Mouse (Mus musculus): Measurements from ENCODE around the gene Stard7. TPM values are rescaled to one million over a fixed set of nuclear protein-coding genes. Genes with fewer than 3 reads are reported as not detected.
"Not testable (repeated sequence)": the region's sequence is repeated elsewhere in the genome, so short reads cannot be mapped to it uniquely, and the experiment has no call there.

Gene Stard7
- total RNA-seq, 2 experiments from 2014 or later: 86.8 to 98.4 TPM

DNA sequence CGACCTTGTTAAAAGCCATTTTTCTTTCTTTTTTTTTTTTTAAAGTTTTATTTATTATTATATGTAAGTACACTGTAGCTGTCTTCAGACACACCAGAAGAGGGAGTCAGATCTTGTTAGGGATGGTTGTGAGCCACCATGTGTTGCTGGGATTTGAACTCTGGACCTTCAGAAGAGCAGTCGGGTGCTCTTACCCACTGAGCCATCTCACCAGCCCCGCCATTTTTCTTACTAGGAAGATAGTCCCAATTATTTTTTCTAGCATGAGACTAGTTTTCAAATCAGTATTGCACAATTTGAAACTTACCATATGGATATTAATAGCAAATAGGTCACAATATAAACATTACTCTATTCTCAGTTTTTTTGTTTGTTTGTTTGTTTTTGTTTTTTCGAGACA is 2.0 kb downstream of the Stard7 start:
- intact Hi-C loops (cut with DNase I; ENCODE audit: low total_unique reads); DNase-seq: not testable (repeated sequence)

DNA sequence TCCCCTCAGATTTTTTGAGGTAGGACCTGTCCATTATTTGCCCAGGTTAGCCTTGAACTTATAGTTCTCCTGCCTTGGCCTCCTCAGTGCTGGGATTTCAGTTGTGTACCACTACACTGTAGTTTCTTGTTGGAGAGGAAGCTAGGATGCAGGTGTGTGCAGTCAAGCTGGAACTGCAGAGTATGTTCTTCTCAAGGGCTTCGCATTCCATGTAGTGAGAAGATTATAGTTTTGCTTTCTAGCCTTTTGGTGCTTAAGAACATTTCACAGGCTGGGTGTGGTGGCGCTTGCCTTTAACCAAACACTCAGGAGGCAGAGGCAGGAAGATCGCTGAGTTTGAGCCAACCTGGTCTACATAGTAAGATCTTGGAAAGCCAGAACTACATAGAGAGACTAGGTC is 2.8 kb downstream of the Stard7 start:
- no peak for DNase-seq
- intact Hi-C loops (cut with DNase I; ENCODE audit: low total_unique reads): no loop called here

DNA sequence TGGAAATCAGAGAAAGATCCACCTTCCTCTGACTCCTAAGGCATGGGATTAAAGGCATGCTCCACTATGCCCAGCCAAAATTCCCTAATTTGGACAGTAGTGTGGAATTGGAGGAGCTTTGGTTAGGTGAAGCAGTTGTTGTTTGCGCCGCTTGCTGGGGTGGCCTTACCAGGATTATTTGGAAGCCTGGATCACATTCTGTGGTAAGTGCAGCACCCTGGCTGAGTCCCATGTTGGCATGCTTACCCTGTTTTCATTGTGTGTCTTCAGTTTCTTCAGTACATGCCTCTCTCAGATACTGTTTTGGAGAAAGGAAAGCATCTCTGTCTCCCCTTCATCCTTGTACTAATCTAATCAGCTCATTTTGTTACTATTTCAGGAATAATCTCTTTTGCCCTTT is 4.6 kb downstream of the Stard7 start:
- DNase-seq: peak; percentile 44
- intact Hi-C loops (cut with DNase I; ENCODE audit: low total_unique reads): no loop called here

DNA sequence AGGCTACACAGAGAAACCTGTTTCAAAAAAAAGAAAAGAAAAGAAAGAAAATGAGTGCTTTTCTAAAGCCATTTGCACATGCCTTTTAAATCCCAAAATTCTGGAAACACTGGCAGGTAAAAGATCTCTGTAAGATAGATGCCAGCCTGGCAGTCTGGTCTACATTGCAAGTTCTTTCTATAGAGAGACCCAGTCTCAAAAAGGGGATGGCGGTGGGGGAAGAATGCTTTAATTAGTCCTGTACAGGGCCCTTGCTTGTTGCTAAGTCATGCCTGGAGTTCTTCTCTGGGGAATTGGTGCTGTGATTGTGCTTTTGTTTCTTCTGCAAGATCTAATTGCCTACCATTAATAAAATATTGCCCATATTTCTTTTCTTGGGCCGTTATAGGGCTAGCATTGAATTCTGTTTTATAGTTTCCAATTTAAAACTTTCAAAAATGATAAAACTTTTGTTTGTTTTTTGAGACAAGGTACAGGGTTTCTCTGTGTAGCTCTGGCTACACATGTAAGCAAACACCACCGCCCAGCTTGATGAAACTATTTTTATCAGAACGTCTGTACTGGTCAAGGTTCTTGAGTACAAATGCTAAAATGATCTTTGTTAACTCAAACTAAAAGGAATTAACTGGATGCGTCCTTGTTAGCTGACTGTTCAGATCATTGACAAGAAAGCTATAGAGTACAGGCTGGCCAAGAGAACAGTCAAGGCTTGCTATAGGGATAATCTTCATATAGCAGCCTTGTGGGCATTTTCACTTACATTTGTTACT is 5.7 kb downstream of the Stard7 start:
- DNase-seq: no peak
- intact Hi-C loops (cut with DNase I; ENCODE audit: low total_unique reads): no loop called here

DNA sequence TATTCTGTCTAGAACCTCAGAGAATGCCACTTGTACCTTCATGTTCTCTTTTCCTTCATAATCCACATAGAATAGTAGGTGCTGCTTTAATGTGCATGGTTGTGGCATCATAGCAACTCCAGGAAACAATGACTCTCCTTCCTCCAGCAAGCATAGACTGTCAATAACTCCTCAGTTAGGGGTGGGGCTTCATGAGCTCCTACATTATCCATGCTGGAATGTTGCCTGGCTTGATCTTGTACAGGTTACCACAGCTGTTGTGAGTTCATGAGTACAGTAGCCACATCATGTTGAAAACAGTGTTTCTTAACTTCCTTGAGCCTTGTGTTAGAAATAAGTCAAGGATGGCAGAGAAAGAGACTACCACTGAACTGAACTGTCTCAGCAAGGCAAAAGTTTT is 8.1 kb downstream of the Stard7 start:
- intact Hi-C loops (cut with DNase I; ENCODE audit: low total_unique reads): no loop called here
- no peak for DNase-seq

DNA sequence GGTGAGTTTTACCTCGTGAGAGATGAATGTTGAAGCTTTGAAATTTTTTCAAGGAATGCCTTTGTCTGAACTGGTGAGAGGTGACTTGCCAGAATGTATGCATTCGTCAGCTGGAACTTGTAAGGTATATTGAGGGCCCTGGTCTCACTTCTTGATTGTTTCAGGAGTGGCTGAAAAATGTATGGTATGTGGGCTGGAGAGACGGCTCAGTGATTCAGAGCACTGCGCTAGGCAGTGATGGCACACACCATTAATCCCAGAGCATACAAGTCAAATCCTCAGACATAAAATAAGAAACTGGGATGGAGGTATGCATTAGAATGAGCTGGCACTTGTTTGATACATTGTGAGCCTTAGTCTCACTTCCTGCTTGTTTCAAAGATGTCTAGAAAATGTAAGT is 22.2 kb downstream of the Stard7 start:
- intact Hi-C loops (cut with DNase I; ENCODE audit: low total_unique reads): no loop called here
- DNase-seq: no peak

DNA sequence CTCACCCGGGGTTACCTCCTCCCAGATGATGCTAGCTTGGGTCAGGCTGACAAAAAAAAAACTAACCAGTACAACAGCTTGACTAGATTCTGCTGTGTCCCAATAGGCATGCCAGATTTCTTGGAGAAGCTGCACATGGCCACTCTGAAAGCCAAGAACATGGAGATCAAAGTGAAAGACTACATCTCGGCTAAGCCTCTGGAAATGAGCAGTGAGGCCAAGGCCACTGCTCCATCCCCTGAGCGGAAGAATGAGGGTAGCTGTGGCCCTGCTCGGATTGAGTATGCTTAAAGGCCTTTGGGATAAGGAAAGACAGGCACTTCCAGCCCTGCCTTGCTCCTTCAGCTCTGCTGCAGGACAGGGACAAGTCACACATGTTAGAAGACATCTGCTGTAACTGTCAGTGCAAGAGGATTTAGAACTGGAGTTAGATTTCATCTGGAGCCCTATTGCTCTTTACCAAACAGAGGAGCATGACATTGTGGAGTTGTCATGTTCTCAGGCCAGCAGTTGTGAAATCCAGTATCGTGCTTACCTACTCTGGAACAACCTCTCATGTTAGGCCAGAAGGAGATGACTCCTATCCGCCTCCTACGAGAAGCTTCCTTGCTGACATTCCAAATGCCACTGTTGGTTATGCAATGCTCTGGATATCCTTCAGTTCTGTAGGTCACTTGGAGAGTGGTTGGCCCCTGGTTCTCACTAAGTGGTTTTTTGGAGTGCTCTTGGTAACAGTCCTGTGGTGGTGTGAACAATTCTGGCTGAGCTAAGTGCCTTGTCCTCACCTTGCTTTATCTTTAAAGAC is 27.2 kb downstream of the Stard7 start:
- intact Hi-C loops (cut with DNase I; ENCODE audit: low total_unique reads): no loop called here
- DNase-seq: no peak

DNA sequence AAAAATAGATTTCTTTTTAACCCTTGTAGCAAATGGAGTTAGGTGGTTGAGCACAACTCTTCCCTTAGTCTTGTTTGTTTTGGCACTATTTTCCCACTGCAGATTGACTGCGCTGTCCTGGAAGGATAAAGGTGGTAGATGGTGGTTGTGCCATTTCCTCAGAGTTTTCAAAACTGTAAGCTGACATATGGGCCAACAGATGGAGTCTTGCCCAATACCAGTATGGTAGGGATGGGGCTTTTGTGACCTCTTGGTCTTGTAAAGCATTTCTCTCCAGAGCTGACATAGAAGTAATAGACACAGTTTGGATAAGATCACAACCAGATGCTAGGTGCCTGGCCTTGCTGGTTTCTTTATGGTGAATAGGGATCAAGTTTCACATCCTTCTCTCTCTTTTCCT is 28.0 kb downstream of the Stard7 start:
- DNase-seq: no peak
- intact Hi-C loops (cut with DNase I; ENCODE audit: low total_unique reads): no loop called here

DNA sequence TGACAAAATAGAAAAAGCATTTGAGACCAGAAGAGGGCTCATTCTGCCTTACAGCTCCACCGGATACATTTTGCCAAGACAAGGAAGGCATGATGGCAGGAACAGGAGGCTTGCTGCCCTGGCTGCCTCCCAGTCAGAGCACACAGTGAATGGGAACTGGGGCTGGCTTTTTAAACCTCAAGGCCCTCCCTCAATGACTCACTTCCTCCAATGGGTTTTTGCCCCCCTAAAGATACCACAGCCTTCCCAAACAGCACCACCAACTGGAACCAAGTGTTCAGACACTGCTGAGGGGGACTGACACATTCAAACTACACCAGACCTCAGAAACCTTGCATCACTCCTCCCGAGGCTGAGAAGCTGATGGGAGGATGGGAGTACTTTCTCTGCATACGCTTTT is 30.7 kb downstream of the Stard7 start:
- no peak for DNase-seq
- intact Hi-C loops (cut with DNase I; ENCODE audit: low total_unique reads): no loop called here

DNA sequence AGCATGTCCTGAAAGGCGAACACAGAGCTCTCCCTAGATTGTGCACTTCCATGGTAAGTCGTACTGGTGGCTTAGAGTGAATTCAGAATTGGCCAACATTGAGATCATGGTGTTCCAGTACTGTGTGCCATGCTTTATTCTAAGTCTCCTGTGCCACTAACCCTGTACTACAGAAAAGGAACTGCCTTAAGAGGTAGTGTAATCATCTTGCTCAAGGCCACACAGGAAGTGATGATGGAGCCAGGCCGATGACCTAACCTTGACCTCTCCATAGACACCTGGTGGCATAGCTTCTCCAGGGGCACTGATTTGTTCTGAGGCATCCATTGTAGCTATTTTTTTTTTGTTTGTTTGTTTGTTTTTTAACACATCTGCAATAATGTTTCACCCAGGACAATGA is 31.9 kb downstream of the Stard7 start:
- intact Hi-C loops (cut with DNase I; ENCODE audit: low total_unique reads): no loop called here
- DNase-seq: no peak

DNA sequence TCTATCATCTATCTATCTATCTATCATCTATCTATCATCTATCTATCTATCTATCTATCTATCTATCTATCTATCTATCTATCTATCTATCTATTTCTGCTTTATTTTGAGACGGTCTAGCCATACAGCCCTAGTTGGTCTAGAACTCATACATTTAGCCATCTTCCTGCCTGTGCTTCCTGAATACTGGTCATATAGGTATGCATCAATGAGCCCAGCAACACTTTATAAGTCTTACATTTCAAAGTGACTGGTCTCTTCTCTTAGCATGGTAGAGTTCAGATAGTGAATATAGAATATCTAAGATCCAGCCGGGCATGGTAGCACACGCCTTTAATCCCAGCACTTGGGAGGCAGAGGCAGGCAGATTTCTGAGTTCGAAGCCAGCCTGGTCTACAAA is 34.2 kb downstream of the Stard7 start:
- intact Hi-C loops (cut with DNase I; ENCODE audit: low total_unique reads): not testable (repeated sequence)

DNA sequence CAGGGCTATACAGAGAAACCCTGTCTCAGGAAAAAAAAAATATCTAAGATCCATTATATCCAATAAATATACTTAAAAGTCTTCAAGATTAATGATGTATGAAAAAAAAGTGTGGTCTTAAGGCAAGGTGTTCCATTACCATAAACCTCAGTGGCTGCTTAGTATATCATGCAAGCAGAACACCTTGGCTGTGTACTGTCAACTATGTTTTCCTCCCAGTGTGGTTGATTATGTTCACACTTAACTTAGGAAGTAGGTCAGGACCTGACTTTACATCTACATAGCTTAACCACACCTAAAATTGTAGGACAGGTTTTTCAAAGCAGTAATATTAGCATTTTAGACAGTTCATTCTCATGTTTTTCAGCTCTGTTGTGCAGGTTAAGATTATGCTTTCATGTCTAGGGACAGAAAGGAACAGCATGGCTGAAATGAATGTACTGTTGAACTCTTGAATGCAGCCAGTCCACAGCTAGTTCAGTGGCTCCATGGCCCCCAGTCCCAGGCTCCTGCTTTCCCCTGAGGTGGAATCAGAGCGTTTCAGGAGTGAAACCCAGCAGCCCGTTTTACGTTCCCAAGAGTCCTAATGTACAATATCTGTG is 34.7 kb downstream of the Stard7 start:
- intact Hi-C loops (cut with DNase I; ENCODE audit: low total_unique reads): loop anchor here (5.0 kb wide), 1 partner anchor 38 kb away; no protein-coding TSS in a partner anchor
- DNase-seq: no peak

More for the DNA sequence above, 34.2 kb downstream of the Stard7 start:
- DNase-seq: not testable (repeated sequence)

DNA sequence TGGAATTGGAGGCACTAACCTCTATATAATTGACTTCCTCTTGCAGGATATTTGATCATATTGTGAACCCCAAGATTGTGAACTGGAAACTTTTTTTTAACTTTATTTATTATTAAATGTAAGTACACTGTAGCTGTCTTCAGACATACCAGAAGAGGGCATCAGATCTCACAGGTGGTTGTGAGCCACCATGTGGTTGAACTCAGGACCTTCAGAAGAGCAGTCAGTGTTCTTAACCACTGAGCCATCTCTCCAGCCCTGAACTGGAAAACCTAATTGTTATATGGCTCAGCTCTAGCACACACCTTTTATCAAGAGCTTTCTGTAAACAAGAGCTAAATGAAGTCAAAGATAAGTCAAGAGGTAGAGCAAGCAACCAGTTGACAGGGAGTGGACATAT is 36.1 kb downstream of the Stard7 start:
- intact Hi-C loops (cut with DNase I; ENCODE audit: low total_unique reads): loop anchor here (5.0 kb wide), 1 partner anchor 36 kb away; no protein-coding TSS in a partner anchor
- DNase-seq: no peak

DNA sequence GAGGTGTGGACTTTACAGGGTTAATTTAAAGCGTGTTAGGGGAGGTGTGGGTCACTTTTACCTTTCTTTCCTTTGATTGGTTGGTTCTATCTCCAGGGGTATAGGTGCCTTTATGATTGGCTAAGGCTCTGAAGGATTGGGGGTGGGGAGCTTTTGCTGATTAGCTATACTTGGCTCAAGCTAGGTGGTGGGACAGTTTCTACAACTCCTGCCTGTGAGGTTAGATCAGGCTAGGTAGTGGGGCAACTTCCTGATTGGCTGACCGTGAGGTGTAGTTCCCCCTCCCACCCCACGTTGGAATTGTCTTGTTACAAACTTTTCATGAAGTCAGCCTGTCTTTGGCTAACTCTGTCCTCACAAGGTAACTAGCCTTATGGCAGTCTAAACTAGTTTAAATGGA is 37.2 kb downstream of the Stard7 start:
- no peak for DNase-seq
- intact Hi-C loops (cut with DNase I; ENCODE audit: low total_unique reads): loop anchor here (5.0 kb wide), 1 partner anchor 35 kb away; no protein-coding TSS in a partner anchor

DNA sequence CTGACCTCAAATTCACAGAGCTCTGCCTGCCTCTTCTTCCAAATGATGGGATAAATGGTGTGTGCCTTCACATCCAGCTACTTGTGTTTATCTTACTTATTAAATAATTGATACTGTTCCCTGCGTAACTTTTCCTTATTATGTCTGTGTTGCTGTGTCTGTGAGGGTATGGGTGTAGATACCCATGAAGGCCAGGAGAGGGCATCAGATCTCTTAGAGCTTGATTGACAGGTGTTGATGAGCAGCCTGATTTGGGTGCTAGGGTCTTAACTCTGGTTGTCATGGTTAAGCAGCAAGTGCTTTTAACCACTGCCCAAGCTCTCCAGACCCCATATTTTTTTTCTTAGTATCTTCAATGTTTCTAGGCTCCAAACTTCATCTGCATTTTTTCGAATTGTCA is 38.6 kb downstream of the Stard7 start:
- no peak for DNase-seq
- intact Hi-C loops (cut with DNase I; ENCODE audit: low total_unique reads): loop anchor here (5.0 kb wide), 1 partner anchor 34 kb away; no protein-coding TSS in a partner anchor

DNA sequence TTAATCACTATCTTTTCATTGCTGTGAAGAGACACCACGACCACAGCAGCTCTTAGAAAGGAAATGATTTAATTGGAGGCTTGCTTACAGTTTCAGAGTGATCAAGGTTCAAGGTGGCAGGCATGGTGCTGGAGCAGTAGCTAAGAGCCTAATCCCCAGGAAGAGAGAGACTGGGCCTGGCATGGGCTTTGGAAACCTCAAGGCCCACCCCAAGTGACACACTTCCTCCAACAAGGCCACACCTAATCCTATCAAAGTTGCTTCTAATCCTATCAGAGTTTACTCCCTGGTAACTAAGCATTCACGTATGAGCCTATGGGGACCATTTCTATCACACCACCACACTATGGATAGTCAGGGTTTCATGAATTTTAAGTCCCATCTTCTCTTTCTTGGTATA is 40.2 kb downstream of the Stard7 start:
- intact Hi-C loops (cut with DNase I; ENCODE audit: low total_unique reads): no loop called here
- DNase-seq: no peak

DNA sequence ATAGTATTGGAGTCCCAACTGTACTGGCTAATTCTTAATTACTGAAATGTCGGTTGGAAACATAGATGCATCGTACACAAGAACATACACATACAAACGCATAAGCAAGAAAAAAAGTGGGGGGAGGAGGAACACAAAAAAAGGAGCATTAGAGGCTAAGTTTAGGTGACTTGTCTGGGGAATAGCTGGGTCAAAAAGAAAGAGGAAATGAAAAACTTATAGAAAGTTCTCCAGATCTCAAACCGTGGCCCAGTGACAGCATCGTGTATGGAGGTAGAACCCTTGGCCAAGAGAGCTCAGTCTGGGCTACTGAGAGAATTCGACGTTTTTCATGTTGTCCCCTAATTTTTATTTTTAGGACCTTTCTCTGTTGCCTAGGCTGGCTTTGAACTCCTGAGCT is 40.7 kb downstream of the Stard7 start:
- DNase-seq: no peak
- intact Hi-C loops (cut with DNase I; ENCODE audit: low total_unique reads): no loop called here

DNA sequence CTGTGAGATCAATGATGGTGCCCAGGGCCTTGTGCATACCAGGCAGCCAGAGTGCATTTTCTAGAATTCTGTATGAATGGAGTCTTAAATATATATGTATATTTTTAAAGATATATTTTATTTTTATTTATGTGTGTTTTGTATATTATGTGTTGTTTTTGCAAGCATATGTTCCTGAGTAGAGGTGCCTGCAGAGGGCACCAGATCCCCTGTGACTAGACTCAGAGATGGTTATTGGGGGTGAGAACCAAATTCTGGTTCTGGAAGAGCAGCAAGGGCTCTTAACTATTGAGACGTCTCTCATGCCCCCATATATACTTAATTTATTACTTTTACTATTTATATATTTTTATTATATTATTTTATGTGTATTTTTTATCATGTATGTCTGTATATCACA is 41.2 kb downstream of the Stard7 start:
- intact Hi-C loops (cut with DNase I; ENCODE audit: low total_unique reads): no loop called here
- DNase-seq: no peak

DNA sequence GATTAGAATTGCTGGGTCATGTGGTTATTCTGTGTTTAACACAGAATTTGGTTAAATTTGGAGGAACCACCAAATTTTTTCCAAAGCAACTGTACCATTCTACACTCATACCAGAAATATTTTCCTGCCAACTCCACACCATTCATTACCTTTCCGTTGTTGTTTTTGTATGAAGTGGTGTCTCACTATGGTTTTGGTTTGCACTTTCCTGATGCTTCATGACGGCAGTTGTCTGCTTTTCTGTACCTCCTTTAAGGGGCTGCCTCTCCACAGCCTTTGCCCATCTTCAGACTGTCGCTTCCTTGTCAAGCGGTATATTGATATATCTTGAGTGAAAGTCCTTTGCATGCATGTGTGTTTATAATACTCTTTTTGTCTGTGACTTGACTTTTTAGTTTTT is 42.8 kb downstream of the Stard7 start:
- intact Hi-C loops (cut with DNase I; ENCODE audit: low total_unique reads): no loop called here
- DNase-seq: no peak

DNA sequence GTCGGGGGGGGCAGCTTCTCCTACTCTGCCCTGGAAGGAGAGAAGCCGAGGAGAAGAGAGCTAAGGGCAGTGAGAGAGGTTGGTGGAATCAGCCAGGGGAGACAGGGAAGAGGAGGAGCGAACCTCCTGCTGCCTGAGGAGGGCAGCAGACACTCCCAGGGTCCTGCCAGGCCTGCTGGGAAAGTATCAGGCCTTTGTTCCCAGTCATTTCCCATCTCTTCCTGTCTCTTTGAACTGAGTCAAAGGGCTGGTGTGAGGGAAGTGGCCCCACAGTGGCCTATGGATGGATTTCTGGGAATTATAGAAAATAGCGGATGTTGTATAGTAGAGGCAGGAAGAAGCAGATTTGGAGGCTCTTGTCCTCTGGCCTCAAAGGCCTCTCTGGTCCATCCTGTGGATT is 43.9 kb downstream of the Stard7 start:
- DNase-seq: no peak
- intact Hi-C loops (cut with DNase I; ENCODE audit: low total_unique reads): no loop called here
